Mouse (Mus musculus) gastrocnemius, adult 18-20 months (tissue): ENCODE measurements around the gene Btbd35f30. TPM values are rescaled to one million over a fixed set of nuclear protein-coding genes. Genes with fewer than 3 reads are reported as not detected.
"Not testable (repeated sequence)": the region's sequence is repeated elsewhere in the genome, so short reads cannot be mapped to it uniquely, and the experiment has no call there.

ENCODE experiments used
- DNase-seq: peaks from one replicate; pipeline ENCODE4 v3.0.0; 2021; ENCODE audit warnings: low spot score
- long read RNA-seq, 2 experiments: library from polyadenylated mRNA; stranded (forward); transcript quantifications; one replicate each; pipeline ENCODE4 v2.0.0; 2021
- total RNA-seq, 2 experiments: library from RNA; stranded (reverse); gene quantifications; 2 replicates each; pipeline ENCODE4 v1.2.3; 2021

The Btbd35f30 gene
- not detected for total RNA-seq
- long read RNA-seq, experiment 1 = 0 reads
- long read RNA-seq, experiment 2 = 0 reads

DNA sequence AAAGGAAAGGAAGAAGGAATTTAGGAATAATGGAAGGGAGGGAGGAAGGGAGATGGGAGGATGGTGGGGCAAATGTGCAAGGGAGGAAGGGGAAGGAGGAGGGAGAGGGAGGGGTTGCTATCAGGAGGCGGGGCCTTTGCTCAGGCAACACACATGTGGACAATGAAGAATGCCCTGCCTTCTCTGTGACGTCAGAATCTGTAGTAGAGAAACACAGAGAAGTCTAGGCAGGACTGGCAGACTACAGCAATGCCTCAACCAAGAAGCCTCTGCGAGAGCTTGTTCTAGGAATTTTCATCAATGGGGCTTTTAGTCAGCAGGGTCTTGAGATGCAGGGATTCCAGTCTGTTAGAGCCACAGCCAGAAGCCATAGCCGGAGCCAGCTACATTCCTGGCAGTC is at the start of gene Btbd35f30:
Gene Btbd35f30, plus strand, starts transcription at position 301 of the 400 bp plus-strand sequence.
- not testable (repeated sequence) for DNase-seq

DNA sequence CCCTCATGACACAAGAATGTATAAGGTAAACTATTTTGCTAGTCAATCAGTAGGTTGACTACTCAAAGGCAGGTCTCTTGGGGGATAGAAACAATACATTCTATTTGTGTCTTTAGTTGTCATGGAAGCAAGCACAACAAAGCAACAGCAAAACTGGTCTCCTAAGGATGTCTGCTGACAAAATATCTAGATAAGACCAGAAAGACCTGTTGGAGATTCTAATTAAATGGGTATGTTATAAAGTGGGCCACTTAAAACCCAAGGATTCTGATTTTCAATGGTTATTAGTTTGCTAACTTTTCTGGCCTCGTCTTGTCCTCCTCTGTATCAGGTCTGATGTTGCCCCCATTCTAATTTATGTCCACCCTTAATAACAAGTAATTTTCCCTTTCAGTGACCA is 47.0 kb downstream of the Btbd35f30 start, which contains the start of gene Gm21789:
Gene Gm21789, plus strand, starts transcription at position 301 of the 400 bp plus-strand sequence.
- DNase-seq = not testable (repeated sequence)

Other genes with a start within 250 kb of the Btbd35f30 start
- gene Gm5926, start 243.9 kb upstream of the Btbd35f30 start, total RNA-seq = not detected
- gene Btbd35f21, start 168.5 kb upstream of the Btbd35f30 start, total RNA-seq = not detected
- gene Gm21789, start 47.1 kb downstream of the Btbd35f30 start, total RNA-seq = not detected
- gene Btbd35f5, start 79.3 kb downstream of the Btbd35f30 start, total RNA-seq = not detected